Mouse (Mus musculus): ENCODE measurements at regions not wholly inside any gene's neighbourhood (a gene's known extent, or its start where the extent isn't known, plus 50 kb on each side); places are given as distances from the start of the nearest gene placed in this dataset.
"Not testable (repeated sequence)": the region's sequence is repeated elsewhere in the genome, so short reads cannot be mapped to it uniquely, and the experiment has no call there.

DNA sequence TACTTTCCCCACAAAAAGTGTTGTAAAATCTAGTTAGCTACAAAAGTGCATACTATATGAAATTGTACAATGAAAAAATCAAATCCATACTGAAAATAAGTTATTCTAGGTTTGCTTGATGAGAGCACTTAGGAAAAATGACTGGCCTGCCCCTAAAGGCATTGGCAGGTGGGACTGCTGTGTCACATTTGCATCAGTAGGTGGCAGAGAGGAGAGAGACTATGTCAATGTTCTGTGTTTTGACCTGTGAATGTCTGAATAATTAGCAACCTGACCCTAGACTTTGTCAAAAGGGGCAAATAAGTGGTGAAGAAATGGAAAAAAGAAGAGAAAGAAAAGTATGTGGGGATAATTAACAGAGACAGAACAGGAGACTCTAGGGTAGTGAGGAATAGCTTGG is 997.0 kb upstream of the Tacstd2 start:
- no peak for DNase-seq (ENCODE audit: low spot score in 2 of 2)
- intact Hi-C loops (cut with DNase I), result no loop called here

DNA sequence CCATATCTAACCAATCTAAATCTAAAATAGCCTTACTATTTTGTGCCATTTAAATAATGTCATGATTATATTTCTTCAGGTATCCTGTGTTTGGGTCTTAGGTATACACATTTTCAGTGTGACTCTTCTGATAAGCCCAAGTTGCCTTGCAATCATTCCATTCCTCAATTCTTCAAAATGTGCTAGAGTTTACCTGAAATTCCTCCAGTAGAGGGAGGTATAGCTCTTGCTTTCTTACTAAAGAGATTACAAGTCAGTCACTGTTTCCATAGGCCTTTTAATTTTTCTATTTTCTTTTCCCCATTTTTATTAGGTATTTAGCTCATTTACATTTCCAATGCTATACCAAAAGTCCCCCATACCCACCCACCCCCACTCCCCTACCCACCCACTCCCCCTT is 968.3 kb upstream of the Tacstd2 start:
- intact Hi-C loops (cut with DNase I), result no loop called here
- peak in 1 of 2 experiments; percentile 0 for DNase-seq (ENCODE audit: low spot score in 2 of 2)

DNA sequence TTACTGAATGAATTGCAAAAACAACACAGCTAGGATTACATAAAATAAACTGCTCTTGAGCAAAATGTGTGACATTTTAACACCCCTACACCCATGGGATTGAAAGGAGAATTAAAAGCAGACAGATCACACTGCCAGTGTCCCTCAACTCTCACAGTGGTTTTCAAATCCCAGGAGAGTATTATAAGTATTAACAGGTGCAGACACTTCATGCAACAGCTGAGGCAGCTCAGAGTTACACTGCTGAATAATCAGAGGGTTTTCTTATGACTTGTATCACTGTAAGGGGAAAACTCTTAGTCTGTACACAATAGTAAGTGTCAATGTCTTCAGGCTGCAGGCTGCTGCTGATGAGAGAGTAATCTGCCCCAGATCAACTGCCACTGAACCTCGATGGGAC is 945.5 kb upstream of the Tacstd2 start:
- intact Hi-C loops (cut with DNase I), result no loop called here
- no peak for DNase-seq (ENCODE audit: low spot score in 2 of 2)

DNA sequence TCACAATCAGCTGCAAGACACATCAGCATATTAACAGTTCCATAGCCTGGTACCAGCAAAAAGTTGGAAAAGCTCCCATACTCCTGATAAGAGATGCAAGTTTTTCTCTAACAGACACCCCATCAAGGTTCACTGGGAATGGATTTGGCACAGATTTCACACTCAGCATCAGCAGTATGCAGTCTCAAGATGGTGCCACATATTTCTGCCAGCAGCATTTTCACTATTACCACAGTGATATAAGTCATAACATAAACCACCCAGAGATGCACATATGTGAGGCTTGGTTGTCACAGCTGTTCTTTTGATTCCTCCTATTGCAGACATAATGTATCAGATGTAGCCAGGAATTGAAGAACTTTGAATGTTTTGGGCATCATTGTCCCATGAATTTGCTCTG is 939.3 kb upstream of the Tacstd2 start:
- no peak for DNase-seq (ENCODE audit: low spot score in 2 of 2)
- intact Hi-C loops (cut with DNase I), result no loop called here

DNA sequence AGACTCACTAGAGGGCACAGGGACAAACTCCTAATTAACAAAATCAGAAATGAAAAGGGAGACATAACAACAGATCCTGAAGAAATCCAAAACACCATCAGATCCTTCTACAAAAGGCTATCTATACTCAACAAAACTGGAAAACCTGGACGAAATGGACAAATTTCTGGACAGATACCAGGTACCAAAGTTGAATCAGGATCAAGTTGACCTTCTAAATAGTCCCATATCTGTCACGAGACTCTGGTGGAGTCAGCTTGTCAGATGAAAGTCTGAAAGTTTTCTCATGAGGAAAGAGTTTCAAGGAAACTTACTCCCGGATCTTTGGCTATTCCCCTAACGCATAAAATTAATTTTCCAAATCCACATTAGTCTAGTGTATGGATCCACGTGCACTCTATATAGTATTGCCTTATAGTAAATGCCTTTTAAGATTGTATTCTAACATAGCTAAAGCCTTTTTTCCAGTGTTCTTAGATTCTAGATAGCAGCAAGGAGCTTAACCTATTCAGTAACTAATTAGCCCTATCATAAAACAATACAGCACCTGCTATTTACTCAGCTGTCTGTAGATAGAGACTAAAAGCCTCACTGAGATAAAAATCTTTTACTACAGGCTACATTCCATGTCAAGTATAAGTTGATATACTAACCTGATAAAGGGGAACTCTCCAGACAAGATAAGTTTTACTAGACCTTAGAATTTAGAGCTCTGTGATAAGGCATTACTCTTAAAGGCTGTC is 917.6 kb upstream of the Tacstd2 start:
- intact Hi-C loops (cut with DNase I); DNase-seq (ENCODE audit: low spot score in 2 of 2): not testable (repeated sequence)

DNA sequence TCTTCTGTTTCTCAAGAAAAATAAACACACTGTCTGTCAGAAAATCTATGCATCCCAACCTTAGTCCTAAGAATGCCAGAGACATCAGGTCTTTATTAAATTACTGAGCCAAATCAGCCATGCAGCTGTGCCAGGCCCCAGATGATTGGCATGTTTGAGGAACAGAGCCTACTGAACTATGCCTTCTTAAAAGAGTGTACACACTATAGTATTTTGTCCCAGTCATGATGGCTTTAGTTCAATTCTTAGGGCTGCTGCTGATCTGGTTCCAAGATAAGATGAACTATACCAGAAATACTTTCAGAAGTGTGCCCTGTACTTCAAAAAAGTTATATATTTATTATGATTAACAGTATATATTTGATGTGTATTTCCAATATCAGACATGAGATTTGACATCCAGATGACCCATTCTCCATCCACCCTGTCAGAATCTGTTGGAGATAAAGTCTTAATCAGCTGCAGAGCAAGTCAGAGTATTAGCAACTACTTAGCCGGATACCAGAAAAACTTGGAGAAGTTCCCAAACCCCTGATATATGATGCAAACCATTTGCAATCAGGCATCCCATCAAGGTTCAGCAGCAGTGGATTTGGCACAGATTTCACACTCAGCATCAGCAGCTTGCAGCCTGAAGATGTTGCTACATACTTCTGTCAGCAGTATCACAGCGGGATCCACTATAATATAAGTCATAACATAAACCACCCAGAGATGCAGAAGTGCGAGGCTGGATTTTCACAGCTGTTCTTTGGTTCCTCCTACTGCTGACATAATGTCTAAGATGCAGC is 913.6 kb upstream of the Tacstd2 start:
- DNase-seq (ENCODE audit: low spot score in 2 of 2), result no peak
- intact Hi-C loops (cut with DNase I), result no loop called here

DNA sequence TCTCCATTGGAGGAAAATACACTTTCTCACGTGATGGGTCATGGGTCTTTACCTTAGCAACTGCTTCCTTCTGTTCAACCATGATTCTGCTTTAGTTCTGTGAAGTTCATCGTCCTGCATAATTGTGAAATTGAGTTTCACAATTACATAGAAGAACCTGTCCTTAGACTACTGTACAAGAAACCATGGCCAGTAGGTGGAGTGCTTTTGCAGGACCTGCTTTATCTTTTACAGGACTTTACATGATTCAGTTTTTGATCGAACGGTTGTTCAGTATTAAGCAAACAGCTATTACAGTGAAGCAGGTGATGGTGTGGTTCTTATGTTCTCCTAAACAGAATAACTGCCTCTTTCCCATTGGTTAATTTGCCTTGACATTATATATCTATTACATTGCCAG is 910.2 kb upstream of the Tacstd2 start:
- intact Hi-C loops (cut with DNase I), result no loop called here
- no peak for DNase-seq (ENCODE audit: low spot score in 2 of 2)

DNA sequence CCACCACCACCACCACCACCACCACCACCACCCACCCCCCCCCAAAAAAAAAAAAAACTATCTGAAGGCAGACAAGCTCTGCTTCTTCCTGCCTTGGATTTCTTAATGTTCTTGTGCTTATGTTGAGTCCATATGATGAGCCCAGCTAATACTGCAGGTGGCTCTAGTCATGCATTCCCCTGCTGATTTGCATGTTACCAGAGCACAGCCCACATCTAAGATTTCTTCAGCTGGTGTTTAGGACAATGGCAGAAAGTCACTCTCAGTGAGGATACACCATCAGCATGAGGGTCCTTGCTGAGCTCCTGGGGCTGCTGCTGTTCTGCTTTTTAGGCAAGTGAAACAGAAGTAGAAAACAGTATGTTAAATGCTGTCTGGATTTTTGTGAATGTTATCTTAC is 901.6 kb upstream of the Tacstd2 start:
- DNase-seq (ENCODE audit: low spot score in 2 of 2), result no peak
- intact Hi-C loops (cut with DNase I), result no loop called here

Measured in left cerebral cortex, postnatal 14 days (tissue).